Mouse (Mus musculus) kidney, adult 2 months (tissue): ENCODE measurements around the gene Tomm40. TPM values are rescaled to one million over a fixed set of nuclear protein-coding genes. Genes with fewer than 3 reads are reported as not detected.
A peak's percentile ranks its signal among the peaks of the same experiment; 100 is the strongest.

Experiments used
- DNase-seq: peaks from one replicate; pipeline ENCODE4 v3.0.0; 2021
- H3K27ac ChIP-seq: fragments of 200-500 bp; 2 replicates; pipeline ENCODE4 v1.5.1; 2012; ENCODE audit warnings: low read depth, low read length, control low read depth, inconsistent platforms; ENCODE audit not compliant: insufficient read depth
- H3K27me3 ChIP-seq: fragments of 200-500 bp; replicated peaks from 2 replicates; pipeline ENCODE4 v1.6.1; 2012; ENCODE audit warnings: mild to moderate bottlenecking, moderate library complexity, low read length, inconsistent platforms; ENCODE audit not compliant: control insufficient read depth, insufficient read depth
- H3K36me3 ChIP-seq: fragments of 200-500 bp; 2 replicates; pipeline ENCODE4 v1.6.1; 2012; ENCODE audit warnings: mild to moderate bottlenecking, moderate library complexity, low read length, inconsistent platforms; ENCODE audit not compliant: control insufficient read depth, insufficient read depth
- H3K4me1 ChIP-seq: fragments of 200-500 bp; 2 replicates; pipeline ENCODE4 v1.6.1; 2011; ENCODE audit warnings: low read length; ENCODE audit not compliant: control insufficient read depth, insufficient read depth
- H3K4me3 ChIP-seq: fragments of 200-500 bp; 2 replicates; pipeline ENCODE4 v1.5.1; 2011; ENCODE audit warnings: mild to moderate bottlenecking, low read depth, low read length, control low read depth; ENCODE audit not compliant: insufficient read depth
- CTCF ChIP-seq: fragments of 200-500 bp; conservative IDR thresholded peaks from 2 replicates; pipeline ENCODE4 v1.5.1; 2011; ENCODE audit warnings: low read depth, mild to moderate bottlenecking, control low read depth, low read length, moderate library complexity, mixed read lengths; ENCODE audit not compliant: insufficient read depth, insufficient read length
- POLR2A ChIP-seq: fragments of 200-500 bp; IDR thresholded peaks from one replicate; pipeline ENCODE4 v1.6.1; 2011; ENCODE audit warnings: low read depth, low read length, control low read depth
- WGBS: fragments of 180-500 bp; shearing (Covaris S2); methylation state at CpG from one replicate; pipeline ENCODE4 v1.1.7; 2018; 5-methylcytosine and 5-hydroxymethylcytosine counted together
- polyA plus RNA-seq: library from polyadenylated mRNA; depleted of rRNA; stranded (reverse); fragments of >200 nt; gene quantifications from 2 replicates; pipeline ENCODE4 v1.2.3, GENCODE M21; 2012

Tomm40 gene
- polyA plus RNA-seq, 1 experiment: 83.9 TPM

GRCm38 (mm10) chr7:19750217-19751069, 35.2 kb upstream of the Tomm40 start, which contains the start of gene Nectin2:
Gene Nectin2, minus strand, starts transcription at chr7:19750483.
- Histone ChIP-seq H3K36me3 (no peaks in the 10 kb centered on the region), H3K27ac (peak within 1 kb of the TSS; percentile 76), H3K4me3 (peak within 1 kb of the TSS; percentile 84), H3K27me3 (no peaks in the 10 kb centered on the region), H3K4me1 (peaks cover 9% of the 10 kb centered on the region; the same call in 1 of the 2 replicates)
- peak; percentile 94 for DNase-seq
- TF ChIP-seq POLR2A (no peak), CTCF (peak; percentile 78)
- WGBS: 12% methylated on average over 19 of the region's 19 CpGs

DNA sequence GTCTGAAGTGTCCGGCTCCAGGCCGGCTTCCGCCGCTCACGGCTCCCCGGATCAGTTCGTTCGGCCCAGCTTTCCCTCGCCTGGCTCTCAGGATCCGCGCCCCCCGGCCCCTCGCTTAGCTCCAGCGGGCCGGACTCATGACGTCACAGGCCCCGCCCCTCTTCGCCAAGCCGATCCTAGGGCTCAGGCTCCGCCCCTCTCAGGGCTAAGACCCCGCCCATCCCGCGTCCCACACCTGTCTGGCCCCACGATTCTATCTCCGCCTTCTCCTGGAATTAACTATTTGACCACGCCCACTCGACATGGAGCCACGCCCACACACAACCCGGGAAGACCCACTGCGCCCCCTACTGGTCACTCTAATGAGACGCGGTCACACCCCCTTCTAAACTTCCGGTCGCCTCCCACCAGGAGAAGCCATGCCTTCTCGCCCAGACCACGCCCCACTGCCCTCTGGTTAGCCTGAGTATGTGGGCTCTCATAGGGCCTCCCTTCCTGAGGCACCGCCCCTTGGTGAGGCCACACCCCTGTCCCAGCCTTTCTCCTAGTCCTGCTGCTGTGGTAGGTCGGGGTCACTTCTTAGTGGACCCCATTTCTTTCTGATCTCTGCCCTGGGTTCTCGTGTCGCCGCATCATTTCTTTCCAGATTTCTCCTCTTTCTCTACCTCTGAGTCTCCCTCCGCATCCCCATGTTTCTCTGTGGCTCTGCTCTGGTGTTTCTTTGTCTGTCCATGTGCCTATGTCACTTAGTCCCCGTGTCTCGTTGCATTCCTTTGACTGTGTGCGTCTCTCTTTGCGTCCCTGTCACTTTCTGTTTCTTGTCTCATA, 34.4 kb upstream of the Tomm40 start:
- peak; percentile 93 for TF ChIP-seq CTCF
- no peak for TF ChIP-seq POLR2A
- peak; percentile 100 for DNase-seq
- peaks cover 8% of the 10 kb centered on the region; the same call in 1 of the 2 replicates for H3K4me1 ChIP-seq
- H3K27ac ChIP-seq: peak overlapping the region; percentile 76
- no peaks in the 10 kb centered on the region for H3K27me3 ChIP-seq
- H3K4me3 ChIP-seq: peak overlapping the region; percentile 84
- no peaks in the 10 kb centered on the region for H3K36me3 ChIP-seq
- under 1% methylated on average over 46 of the region's 46 CpGs for WGBS

DNA sequence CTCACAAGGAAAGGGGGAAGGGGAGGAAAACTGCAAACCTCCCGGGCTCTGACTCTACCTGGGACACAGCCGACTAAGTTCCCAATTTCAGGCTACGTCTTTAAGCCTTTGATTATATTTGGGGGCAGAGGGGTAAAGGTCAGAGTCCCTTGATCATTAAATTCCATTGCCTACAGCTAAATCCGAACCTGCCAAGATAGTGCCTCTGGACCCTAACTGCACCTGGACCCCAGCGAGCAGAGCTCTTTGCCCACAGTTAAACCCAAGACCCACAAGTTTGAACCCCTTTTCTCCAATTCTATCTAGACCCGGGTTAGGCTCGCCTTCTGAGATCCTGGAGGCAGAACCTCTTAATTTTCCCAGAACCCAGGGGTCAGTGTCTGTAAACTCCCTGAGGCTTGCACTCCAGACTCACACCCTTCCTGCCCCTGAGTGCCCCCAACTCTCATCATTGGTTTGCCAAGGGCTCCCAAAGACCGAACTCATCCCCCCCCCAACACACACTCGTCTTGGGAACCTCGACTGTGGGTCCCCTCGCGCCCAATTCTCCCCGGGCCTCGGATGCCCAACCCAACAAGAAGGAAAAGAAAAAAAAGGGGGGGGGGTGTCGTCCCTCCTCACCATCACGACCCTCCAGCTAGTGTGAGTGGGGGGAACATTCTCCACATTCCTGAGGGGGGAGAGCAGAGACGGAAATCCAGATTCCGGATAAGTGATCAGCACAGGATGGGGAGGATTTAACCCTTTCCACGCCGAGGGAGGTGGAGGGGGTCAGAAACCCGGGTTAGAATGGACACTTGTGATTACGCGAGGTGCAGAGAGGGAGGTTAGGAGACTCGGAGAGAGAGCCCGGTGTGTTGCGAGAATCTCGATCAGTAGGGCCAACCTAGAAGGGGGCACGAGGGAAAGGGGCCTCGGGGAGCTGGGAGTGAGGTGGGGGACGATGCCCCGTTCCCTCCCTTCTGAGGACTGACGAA, 33.3 kb upstream of the Tomm40 start:
- H3K4me3 ChIP-seq: peak overlapping the region; percentile 84
- no peaks in the 10 kb centered on the region for H3K27me3 ChIP-seq
- 1% methylated on average over 32 of the region's 32 CpGs for WGBS
- H3K27ac ChIP-seq: peak overlapping the region; percentile 65
- peak; percentile 43 for DNase-seq
- peaks cover 8% of the 10 kb centered on the region; the same call in 1 of the 2 replicates for H3K4me1 ChIP-seq
- no peaks in the 10 kb centered on the region for H3K36me3 ChIP-seq
- TF ChIP-seq CTCF: no peak
- TF ChIP-seq POLR2A: no peak

GRCm38 (mm10) chr7:19747420-19748218, 32.4 kb upstream of the Tomm40 start:
- 15% methylated on average over 25 of the region's 25 CpGs for WGBS
- Histone ChIP-seq H3K27ac (peak overlapping the region; percentile 89), H3K4me1 (peaks cover 8% of the 10 kb centered on the region; the same call in 1 of the 2 replicates), H3K4me3 (peak overlapping the region; percentile 84), H3K27me3 (no peaks in the 10 kb centered on the region), H3K36me3 (no peaks in the 10 kb centered on the region)
- DNase-seq: peak; percentile 70
- TF ChIP-seq POLR2A (no peak), CTCF (no peak)

GRCm38 (mm10) chr7:19746426-19747201, 31.4 kb upstream of the Tomm40 start:
- 51% methylated on average over 6 of the region's 6 CpGs for whole genome bisulfite sequencing
- Histone ChIP-seq H3K27me3 (no peaks in the 10 kb centered on the region), H3K4me3 (no peak overlapping the region), H3K4me1 (peaks cover 8% of the 10 kb centered on the region; the same call in 1 of the 2 replicates), H3K36me3 (no peaks in the 10 kb centered on the region), H3K27ac (peak overlapping the region; percentile 89)
- TF ChIP-seq POLR2A (no peak), CTCF (no peak)
- no peak for DNase-seq
